Mouse (Mus musculus): ENCODE measurements around the gene Rnase4. TPM values are rescaled to one million over a fixed set of nuclear protein-coding genes. Genes with fewer than 3 reads are reported as not detected.
A peak's percentile ranks its signal among the peaks of the same experiment; 100 is the strongest.

Gene Rnase4
- total RNA-seq, 2 experiments from 2014 or later, result 15.8 to 18.7 TPM

GRCm38 (mm10) chr14:51088970-51089673 is 1.8 kb upstream of the Rnase4 start:
- DNase-seq, result peak; percentile 95 to 98

DNA sequence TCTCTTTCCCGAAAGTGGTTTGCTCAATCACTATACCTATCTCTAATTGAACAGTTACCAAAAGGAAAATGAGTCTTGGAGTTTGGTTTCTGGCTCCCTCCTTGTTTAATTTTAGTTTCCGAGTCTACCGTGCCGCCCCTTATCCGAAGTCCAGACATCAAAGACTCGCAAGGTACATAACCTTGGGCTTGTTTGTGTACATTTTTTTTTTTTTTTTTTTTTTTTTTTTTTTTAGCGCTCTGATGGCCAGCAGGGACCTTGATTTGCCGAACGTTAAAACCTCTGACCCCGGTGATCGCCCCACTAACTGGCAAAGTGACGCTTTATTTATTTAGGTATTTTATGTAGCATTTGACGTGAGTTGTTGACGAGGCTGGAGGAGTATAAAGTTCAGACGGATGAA is 1.2 kb upstream of the Rnase4 start:
- no peak for DNase-seq

- DNase-seq, result peak; percentile 82 to 86
Observed at GRCm38 (mm10) chr14:51090077-51090781, 648 bp upstream of the Rnase4 start.

GRCm38 (mm10) chr14:51092073-51092620 is 1.3 kb downstream of the Rnase4 start:
- no peak for DNase-seq

DNA sequence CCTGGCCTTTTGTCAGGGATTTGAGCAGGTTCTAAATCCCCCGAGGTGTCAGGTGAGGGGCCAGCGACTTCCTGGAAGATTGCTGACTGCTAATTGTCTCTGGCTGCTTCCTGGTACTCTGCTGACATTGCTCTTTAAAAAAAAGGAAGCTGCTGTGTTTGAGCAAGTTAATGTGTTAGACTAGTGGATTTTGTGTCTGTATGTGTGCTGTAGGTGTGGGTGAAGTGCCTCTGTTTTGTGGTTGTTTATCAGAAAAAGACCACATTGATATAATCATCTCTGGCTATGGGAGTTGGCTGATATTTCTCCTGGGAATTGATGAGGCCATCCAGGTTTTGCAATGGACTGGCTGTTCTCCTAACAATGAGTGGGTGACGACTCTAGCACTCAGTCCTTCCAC is 2.6 kb downstream of the Rnase4 start:
- no peak for DNase-seq

DNA sequence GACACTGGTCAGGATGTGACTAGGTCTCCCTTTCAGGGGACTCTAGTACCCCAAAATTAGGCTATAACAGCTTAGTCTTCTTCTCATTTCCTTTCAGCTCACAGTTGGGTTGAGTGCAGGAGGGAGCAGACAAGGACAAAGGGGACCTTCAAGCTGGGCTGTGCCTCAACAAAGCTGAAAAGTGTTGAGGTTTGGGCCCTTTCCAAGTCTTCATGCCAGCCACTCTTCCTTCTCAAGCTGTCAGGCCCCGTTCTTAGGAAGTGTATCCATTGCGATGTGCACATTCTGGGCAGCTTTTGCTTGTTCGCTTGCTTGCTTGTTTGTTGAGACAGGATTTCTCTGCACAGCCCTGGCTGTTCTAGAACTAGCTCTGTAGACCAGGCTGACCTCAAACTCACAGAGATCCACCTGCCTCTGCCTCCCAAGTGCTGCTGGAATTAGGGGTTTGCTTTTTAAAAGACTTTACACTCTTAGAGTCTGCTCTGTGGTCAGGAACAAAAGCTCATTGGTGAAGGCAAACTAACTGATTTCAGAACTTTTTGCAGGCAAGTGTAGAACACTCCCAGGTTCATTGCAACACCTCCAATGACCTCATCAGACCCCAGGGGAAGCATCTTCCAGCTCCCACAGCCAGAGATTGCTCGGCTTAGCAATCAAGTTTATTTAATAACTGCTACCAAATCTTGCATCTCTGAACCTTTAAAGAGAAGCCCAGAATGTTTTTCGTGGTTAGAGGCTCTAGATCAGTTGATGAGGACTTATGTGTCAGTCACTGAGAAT is 3.4 kb downstream of the Rnase4 start:
- DNase-seq, result no peak

DNA sequence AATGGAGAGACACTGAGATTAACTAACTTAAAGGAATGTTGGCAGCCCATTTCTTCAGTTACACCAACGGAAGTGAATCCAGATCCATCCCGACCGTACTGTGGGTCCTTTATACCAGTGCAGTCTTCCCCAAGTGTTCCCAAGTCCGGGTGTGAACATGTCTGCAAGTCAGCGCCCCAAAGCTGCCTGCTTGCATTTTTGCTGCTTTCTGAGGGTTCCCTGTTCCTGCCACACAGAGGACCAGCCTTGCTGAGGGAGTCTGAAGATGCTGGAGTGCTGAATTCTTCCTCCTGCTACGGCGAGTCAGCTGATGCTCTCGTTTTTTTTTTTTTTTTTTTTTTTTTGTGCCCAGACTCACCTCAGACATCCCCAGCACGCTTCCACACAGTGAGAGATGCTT is 4.0 kb downstream of the Rnase4 start:
- no peak for DNase-seq

GRCm38 (mm10) chr14:51095736-51096524 is 5.1 kb downstream of the Rnase4 start:
- no peak for DNase-seq

- peak; percentile 60 to 77 for DNase-seq
Observed at GRCm38 (mm10) chr14:51098300-51098699, 7.4 kb downstream of the Rnase4 start.

DNA sequence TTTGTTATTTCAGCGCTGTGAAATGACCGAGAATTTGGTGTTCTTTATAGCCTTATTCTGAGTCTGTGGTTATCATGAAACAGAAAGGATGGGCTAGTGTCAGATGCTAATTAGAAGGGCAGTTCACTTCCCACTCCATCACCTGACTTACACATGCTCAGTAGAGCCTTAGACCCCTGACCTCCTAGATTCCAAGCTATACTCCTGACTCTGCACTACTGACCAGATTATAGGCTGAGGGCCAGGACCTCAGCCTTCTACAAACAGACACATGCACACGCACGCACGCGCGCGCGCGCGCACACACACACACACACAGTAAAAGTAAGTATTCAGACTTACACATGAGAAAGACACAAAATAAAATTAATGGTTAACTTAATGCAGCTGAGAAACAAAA is 8.0 kb downstream of the Rnase4 start:
- no peak for DNase-seq

DNA sequence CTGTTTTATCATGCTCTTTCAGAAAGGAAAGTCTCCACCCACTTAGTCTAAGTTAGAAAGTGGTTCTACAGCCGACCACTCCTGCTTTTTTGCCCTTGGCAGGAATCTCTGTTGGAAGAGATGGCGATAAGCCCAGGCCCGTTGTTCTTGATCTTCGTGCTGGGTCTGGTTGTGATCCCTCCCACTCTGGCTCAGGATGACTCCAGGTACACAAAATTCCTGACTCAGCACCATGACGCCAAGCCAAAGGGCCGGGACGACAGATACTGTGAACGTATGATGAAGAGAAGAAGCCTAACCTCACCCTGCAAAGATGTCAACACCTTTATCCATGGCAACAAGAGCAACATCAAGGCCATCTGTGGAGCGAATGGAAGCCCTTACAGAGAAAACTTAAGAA is 10.4 kb downstream of the Rnase4 start:
- no peak for DNase-seq

DNA sequence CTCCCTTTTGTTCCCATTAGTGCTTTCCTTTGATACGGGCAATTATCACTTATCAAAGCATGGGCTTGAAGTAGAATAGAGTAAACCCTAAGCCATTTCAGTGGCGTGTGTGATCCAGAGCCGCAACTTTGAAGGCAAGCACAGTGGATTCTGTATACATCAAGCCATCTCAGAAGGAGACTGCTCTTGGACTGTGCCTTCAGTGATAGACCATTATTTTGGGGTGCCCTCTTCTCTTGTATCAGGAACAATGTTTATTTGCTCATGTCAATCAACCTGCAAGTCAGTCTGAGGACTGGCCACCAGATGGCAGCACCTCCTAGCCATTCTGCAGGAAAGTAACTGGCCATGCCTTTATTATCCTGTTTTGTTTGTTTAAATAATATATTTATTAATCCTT is 12.3 kb downstream of the Rnase4 start:
- DNase-seq, result peak; percentile 66 to 72

GRCm38 (mm10) chr14:51104366-51104765 is 13.5 kb downstream of the Rnase4 start:
- no peak for DNase-seq

GRCm38 (mm10) chr14:51106449-51106967 is 15.6 kb downstream of the Rnase4 start:
- no peak for DNase-seq

DNA sequence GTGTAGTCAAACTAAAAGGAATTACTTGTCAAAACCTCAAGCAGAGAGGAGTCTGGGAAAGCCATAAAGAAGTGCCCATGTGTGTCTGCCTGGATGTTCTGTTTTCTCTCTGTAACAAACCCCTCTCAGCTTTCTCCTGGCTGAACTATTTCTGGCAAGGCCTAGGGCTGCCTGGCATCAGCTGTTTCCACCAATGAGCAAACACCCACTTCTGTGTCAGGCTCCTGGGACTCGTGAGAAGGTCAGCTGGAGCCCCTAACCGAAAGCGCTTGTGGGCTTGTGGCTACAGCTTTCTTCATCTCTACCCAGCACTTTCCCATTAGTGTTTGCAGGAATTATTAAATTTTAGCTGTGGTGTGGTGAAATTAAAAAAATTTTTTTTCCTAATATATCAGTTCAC is 21.1 kb downstream of the Rnase4 start:
- no peak for DNase-seq

DNA sequence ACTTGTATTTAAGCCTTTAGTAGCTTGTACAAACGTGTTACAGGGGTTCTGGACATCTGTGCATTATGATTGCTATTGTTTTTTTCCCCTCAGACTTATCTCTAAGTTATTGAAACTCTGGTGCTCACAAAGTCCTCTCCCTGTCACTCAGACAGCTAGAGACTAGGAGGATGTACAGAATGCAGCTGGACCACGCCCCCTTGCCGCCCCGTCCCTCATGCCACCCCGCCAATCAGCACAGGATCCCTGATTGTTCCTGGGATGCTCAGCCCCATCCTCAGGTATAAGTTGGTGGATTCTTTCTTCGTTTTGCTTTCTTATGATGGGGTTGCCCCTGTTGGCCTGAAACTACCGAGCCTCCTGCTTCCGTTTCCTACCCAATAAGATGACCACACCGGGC is 22.6 kb downstream of the Rnase4 start:
- no peak for DNase-seq

DNA sequence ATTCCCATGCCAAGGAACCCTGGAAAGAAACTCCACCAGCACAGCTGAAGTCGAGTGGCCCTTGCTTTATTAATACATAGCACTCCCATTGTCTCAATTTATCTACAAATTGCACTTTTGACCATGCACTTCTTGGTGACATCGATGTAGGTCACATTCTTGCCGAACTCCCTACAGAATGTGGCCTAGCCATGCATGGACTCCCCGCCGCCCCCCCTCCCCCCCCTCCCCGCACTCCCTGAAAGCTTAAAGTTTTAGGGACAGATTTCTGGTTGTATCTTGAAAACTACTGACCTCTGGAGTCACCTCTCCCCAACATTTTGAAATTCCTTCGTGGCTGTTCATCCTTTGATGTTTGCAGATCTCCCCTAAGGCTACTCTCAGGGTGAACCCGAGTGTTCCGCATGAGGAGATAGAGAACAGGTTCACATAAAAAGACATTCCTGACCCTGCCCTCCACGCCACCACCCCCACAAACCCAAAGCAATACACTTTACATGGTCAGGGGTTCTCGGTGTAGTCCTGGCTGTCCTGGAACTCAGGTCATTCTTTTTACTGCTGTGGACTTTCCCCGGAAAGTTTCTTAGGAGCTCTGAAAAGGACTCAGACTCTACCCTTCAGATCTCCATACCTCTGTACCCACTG is 23.2 kb downstream of the Rnase4 start, which contains the start of gene Eddm3b:
Gene Eddm3b, plus strand, starts transcription at position 511 of the 645 bp plus-strand sequence.
- DNase-seq, result no peak

DNA sequence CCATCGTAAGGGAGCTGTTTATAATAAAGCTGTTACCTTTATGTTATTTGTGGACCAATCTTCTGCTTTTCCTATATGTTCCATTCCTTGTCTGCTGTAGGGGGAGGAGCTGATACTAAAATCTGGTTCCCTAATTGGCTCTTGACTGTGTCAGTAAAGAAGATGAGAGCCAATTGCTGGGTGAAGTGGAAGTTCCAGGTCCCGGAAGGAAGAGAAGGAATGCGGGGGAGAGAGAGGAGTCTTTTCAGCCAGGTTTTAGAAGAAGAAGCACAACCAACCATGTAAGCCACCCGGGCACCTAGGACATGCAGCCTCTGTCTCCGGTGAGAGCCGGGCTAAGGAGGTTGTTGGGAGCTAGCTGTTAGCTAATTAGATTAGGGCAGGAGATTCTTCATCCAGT is 34.8 kb downstream of the Rnase4 start:
- no peak for DNase-seq

- DNase-seq, result no peak
Observed at GRCm38 (mm10) chr14:51127648-51128258, 36.9 kb downstream of the Rnase4 start.

DNA sequence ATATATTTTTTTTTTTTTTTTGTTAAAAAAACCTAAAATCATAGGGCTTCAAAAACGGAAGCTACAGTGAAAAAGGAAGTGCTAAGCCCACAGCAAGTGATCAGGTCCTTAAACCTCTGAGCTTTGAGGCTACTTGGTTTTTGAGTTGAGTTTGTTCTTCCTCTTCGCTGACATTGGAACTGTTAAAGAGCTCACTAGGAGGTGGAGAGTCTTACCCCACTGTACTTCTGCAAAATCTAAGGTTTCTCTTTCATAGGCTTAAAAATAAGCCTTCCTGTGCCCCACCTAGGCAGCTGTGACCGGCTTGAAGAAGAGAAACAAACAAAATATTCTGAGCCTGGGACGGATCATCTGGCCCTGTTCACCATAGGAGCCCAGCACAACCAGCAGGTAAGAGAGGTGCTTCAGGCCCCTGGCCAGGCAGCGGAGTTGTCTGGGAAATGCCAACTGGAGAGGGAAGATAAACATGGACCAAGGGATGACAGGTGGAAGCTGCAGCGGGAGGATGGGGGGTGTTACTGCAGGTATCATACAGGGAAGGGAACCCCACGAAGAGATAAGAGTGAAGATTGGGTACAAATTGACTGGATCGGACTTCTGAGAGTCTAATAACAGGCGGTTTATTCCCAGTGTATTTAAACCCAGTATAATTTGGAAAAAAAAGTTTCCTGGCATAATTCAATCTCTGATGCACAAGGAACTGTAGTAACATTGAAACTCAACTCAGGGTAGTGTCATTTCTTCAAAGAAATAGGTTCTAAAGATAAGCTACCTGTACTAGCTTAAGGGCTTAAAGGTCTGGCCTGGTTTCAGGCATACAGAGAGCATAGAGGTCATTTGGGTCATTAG is 38.1 kb downstream of the Rnase4 start:
- no peak for DNase-seq

Data from layer of hippocampus, postnatal 36 days (tissue).